Mouse (Mus musculus): ENCODE results near the gene Mymx.

The Mymx gene

GRCm38 (mm10) chr17:45610144-45610866 lies 8.4 kb upstream of the Mymx start:
- peak in 1 of 2 experiments; percentile 38 for DNase-seq

GRCm38 (mm10) chr17:45608396-45608795 lies 6.5 kb upstream of the Mymx start:
- no peak for DNase-seq

GRCm38 (mm10) chr17:45606992-45607879 lies 5.3 kb upstream of the Mymx start:
- DNase-seq, result no peak

GRCm38 (mm10) chr17:45602984-45603383 lies 1.1 kb upstream of the Mymx start:
- no peak for DNase-seq

GRCm38 (mm10) chr17:45601325-45601724 lies 577 bp downstream of the Mymx start:
- peak in 1 of 2 experiments; percentile 49 for DNase-seq

- no peak for DNase-seq
These were observed 1.6 kb downstream of the Mymx start for GRCm38 (mm10) chr17:45600267-45600666.

GRCm38 (mm10) chr17:45599446-45600242 lies 2.3 kb downstream of the Mymx start, which contains the start of gene Slc29a1:
Slc29a1 (minus strand) TSS chr17:45599606.
- DNase-seq, result peak; percentile 84 to 90

GRCm38 (mm10) chr17:45598891-45599290 lies 3.0 kb downstream of the Mymx start:
- DNase-seq, result no peak

GRCm38 (mm10) chr17:45598376-45598775 lies 3.5 kb downstream of the Mymx start:
- no peak for DNase-seq

GRCm38 (mm10) chr17:45597787-45598186 lies 4.1 kb downstream of the Mymx start:
- peak in 1 of 2 experiments; percentile 43 for DNase-seq

- peak; percentile 78 to 87 for DNase-seq
These were observed 5.1 kb downstream of the Mymx start for GRCm38 (mm10) chr17:45596631-45597396.

- DNase-seq, result peak in 1 of 2 experiments; percentile 60
These were observed 6.0 kb downstream of the Mymx start for GRCm38 (mm10) chr17:45595736-45596390.

- peak; percentile 88 to 92 for DNase-seq
These were observed 6.8 kb downstream of the Mymx start for GRCm38 (mm10) chr17:45594881-45595735.

GRCm38 (mm10) chr17:45594195-45594594 lies 7.7 kb downstream of the Mymx start:
- no peak for DNase-seq

- DNase-seq, result peak; percentile 49 to 58
These were observed 8.4 kb downstream of the Mymx start for GRCm38 (mm10) chr17:45593479-45593878.

- peak; percentile 55 to 65 for DNase-seq
These were observed 9.1 kb downstream of the Mymx start for GRCm38 (mm10) chr17:45592606-45593431.

- peak; percentile 52 to 62 for DNase-seq
These were observed 9.9 kb downstream of the Mymx start for GRCm38 (mm10) chr17:45591701-45592605.

GRCm38 (mm10) chr17:45590410-45590809 lies 11.5 kb downstream of the Mymx start:
- DNase-seq, result no peak
